ENCODE assay signal across 13 mouse cellular contexts in genomic region chr9:47894661-47895060, GRCm38 (mm10).
DNase-seq lines count a peak whose midpoint lies in the region; ATAC-seq lines count a peak whose summit lies in the region.
"Had no signal": no experiment of that assay in that cellular context is flagged by ENCODE, and none has a peak within 500 bp of the region (broad histone marks: within the 10 kb centered on the region; RNA-seq: fewer than 3 reads in every experiment).

No protein-coding gene starts in this region.

- no peaks in the 10 kb centered on the region for H3K9me3 ChIP-seq in kidney, embryonic 15.5 days (replicated peaks)
- no peaks in the 10 kb centered on the region for H3K9me3 ChIP-seq in embryonic facial prominence, embryonic 12.5 days
- no peaks in the 10 kb centered on the region for H3K9me3 ChIP-seq in midbrain, embryonic 16.5 days (replicated peaks; ENCODE audit: control insufficient read depth, low read length, poor library complexity, severe bottlenecking)
- H3K9me3 ChIP-seq: liver, embryonic 12.5 days had no signal

- no peaks in the 10 kb centered on the region for H3K27me3 ChIP-seq in kidney, embryonic 15.5 days
- no peaks in the 10 kb centered on the region for H3K27me3 ChIP-seq in embryonic facial prominence, embryonic 12.5 days
- H3K27me3 ChIP-seq in midbrain, embryonic 16.5 days (ENCODE audit: control insufficient read depth, insufficient read depth, low read depth, low read length) = no peaks in the 10 kb centered on the region
- H3K27me3 ChIP-seq: CH12.LX; liver, embryonic 12.5 days had no signal

- H3K9ac ChIP-seq in kidney, embryonic 15.5 days = no peak overlapping the region
- H3K9ac ChIP-seq in embryonic facial prominence, embryonic 12.5 days = no peak overlapping the region
- no peak overlapping the region for H3K9ac ChIP-seq in midbrain, embryonic 16.5 days (ENCODE audit: low read depth, low read length)
- H3K9ac ChIP-seq: liver, embryonic 12.5 days had no signal

- H3K4me2 ChIP-seq in kidney, embryonic 15.5 days = peak overlapping the region; percentile 7; the same call in 1 of the 2 replicates
- H3K4me2 ChIP-seq in embryonic facial prominence, embryonic 12.5 days (replicated peaks) = no peak overlapping the region
- H3K4me2 ChIP-seq in midbrain, embryonic 16.5 days (ENCODE audit: low read length) = no peak overlapping the region
- H3K4me2 ChIP-seq: liver, embryonic 12.5 days had no signal

- H3K4me1 ChIP-seq in kidney, embryonic 15.5 days = peaks cover 25% of the 10 kb centered on the region
- H3K4me1 ChIP-seq in embryonic facial prominence, embryonic 12.5 days = peaks cover 20% of the 10 kb centered on the region
- H3K4me1 ChIP-seq in midbrain, embryonic 16.5 days (ENCODE audit: control insufficient read depth, insufficient read depth, low read length) = peaks cover 10% of the 10 kb centered on the region

- intact Hi-C loops in left cerebral cortex, postnatal 10 days (cut with DNase I) = no loop called here

- H3K27ac ChIP-seq in kidney, embryonic 15.5 days = peak overlapping the region; percentile 78
- peak overlapping the region; percentile 36; the same call in 1 of the 2 replicates for H3K27ac ChIP-seq in embryonic facial prominence, embryonic 12.5 days
- H3K27ac ChIP-seq in midbrain, embryonic 16.5 days (ENCODE audit: low read length) = no peak overlapping the region
- H3K27ac ChIP-seq: liver, embryonic 12.5 days had no signal

- H3K4me3 ChIP-seq in kidney, embryonic 15.5 days (replicated peaks) = no peak overlapping the region
- no peak overlapping the region for H3K4me3 ChIP-seq in embryonic facial prominence, embryonic 12.5 days
- H3K4me3 ChIP-seq in midbrain, embryonic 16.5 days (ENCODE audit: low read depth, low read length) = no peak overlapping the region
- H3K4me3 ChIP-seq: erythroblast, embryonic 14.5 days; liver, embryonic 12.5 days had no signal

- ATAC-seq in kidney, embryonic 15.5 days (replicated peaks; ENCODE audit: low FRiP score) = peak; percentile 51
- no peak for ATAC-seq in embryonic facial prominence, embryonic 12.5 days (ENCODE audit: insufficient number of reproducible peaks, insufficient read depth, low FRiP score, low TSS enrichment)
- 0 out of 2 replicates have a peak, but pooled peaks have one; percentile 42 for ATAC-seq in midbrain, embryonic 16.5 days
- ATAC-seq: liver, embryonic 12.5 days had no signal

- DNase-seq in kidney, adult 18-20 months = no peak
- DNase-seq in embryo, embryonic 11 days = peak; percentile 52
- no peak for DNase-seq in left cerebral cortex, postnatal 10 days (ENCODE audit: extremely low spot score in 1 of 2, low spot score in 2 of 2)
- no peak for DNase-seq in layer of hippocampus, postnatal 36 days
- DNase-seq: cerebellum, postnatal 25 days; gastrocnemius, postnatal 36 days; lung, postnatal 14 days had no signal

- H3K36me3 ChIP-seq in kidney, embryonic 15.5 days = no peaks in the 10 kb centered on the region
- H3K36me3 ChIP-seq in embryonic facial prominence, embryonic 12.5 days = no peaks in the 10 kb centered on the region
- H3K36me3 ChIP-seq in midbrain, embryonic 16.5 days (ENCODE audit: control insufficient read depth, insufficient read depth, low read length) = no peaks in the 10 kb centered on the region
- H3K36me3 ChIP-seq: liver, embryonic 12.5 days had no signal

- WGBS in kidney, embryonic 15.5 days = 5% methylated on average over 7 of the region's 7 CpGs
- WGBS in embryonic facial prominence, embryonic 12.5 days = 32% methylated on average over 7 of the region's 7 CpGs
- 27% methylated on average over 7 of the region's 7 CpGs for WGBS in midbrain, embryonic 16.5 days
